Mouse (Mus musculus): ENCODE measurements around the gene Prickle1.

DNA sequence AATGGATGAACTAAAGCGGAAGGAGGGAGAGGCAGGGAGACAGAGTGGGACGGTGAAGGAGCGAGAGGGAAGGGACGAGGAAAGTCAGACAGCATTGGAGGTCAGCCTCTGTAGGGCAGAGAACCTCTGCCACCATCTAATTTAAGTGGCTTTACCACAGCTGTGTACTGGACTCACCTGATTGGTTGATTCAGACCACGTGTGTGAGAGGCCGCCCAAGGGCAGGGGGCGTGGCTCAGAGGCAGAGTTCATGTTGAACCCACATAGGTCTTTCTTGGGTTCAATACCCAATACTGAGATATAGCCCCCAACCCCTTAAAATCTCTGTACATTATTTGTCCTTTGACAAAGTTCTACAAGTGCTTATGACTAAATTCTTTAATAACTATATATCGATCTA is 8.0 kb downstream of the Prickle1 start:
- no peak for TF ChIP-seq CTCF (IDR thresholded peaks at IDR 0.05)
- no peak for TF ChIP-seq EP300 (IDR thresholded peaks at IDR 0.05)

Measured in lung, postnatal 0 days (tissue).